Mouse (Mus musculus): Measurements from ENCODE around the gene Rcc2. TPM values are rescaled to one million over a fixed set of nuclear protein-coding genes. Genes with fewer than 3 reads are reported as not detected.

The Rcc2 gene
- total and polyA plus RNA-seq, 3 experiments, result 254 to 427 (median 270) TPM

- H3K27me3 ChIP-seq (ENCODE audit: control insufficient read depth in 1 of 2, insufficient read depth in 2 of 2, low read length in 2 of 2), result no peaks in the 10 kb centered on the region
- H3K36me3 ChIP-seq (ENCODE audit: control insufficient read depth in 1 of 2, insufficient read depth in 2 of 2, low read length in 2 of 2), result peaks cover 0 to 2% of the 10 kb centered on the region in 2 experiments; a peak in 2 of 4 replicates
- H3K79me2 ChIP-seq (ENCODE audit: control insufficient read depth, insufficient read depth, low read length, poor library complexity), result no peaks in the 10 kb centered on the region
- peaks cover 0 to 8% of the 10 kb centered on the region in 2 experiments; a peak in 3 of 4 replicates for H3K4me1 ChIP-seq (ENCODE audit: control insufficient read depth in 1 of 2, insufficient read depth in 2 of 2, low read length in 2 of 2)
- DNase-seq (ENCODE audit: low read depth, low spot score), result no peak
- H3K27ac ChIP-seq (ENCODE audit: control insufficient read depth, low read depth, low read length), result no peak overlapping the region
- no peaks in the 10 kb centered on the region for H3K9me3 ChIP-seq (replicated peaks; ENCODE audit: insufficient read depth, low read length)
- no peak overlapping the region for H3K4me3 ChIP-seq (ENCODE audit: control insufficient read depth in 1 of 2, insufficient read depth in 1 of 2, low read depth in 2 of 2, low read length in 2 of 2)
- no peak for TF ChIP-seq MXI1 (IDR thresholded peaks at IDR 0.05; ENCODE audit: low read depth, low read length)
- TF ChIP-seq SMC3 (IDR thresholded peaks at IDR 0.05; ENCODE audit: low read depth, low read length), result peak; percentile 45
- peak; percentile 50 to 63 (median 61) for TF ChIP-seq CTCF (IDR thresholded peaks at IDR 0.05 in 2 of 3, conservative IDR thresholded peaks at IDR 0.05 in 1 of 3; ENCODE audit: control insufficient read depth in 1 of 3, insufficient read depth in 1 of 3, low read depth in 2 of 3, low read length in 3 of 3, poor library complexity in 1 of 3, severe bottlenecking in 1 of 3)
- peak; percentile 51 for TF ChIP-seq RAD21 (IDR thresholded peaks at IDR 0.05; ENCODE audit: low read depth, low read length)
- TF ChIP-seq MEF2A (IDR thresholded peaks at IDR 0.05; ENCODE audit: extremely low read depth, insufficient replicate concordance, low read depth, low read length, poor library complexity, severe bottlenecking), result no peak
- H3K9ac ChIP-seq (ENCODE audit: control insufficient read depth, low read depth, low read length, poor library complexity, severe bottlenecking), result no peak overlapping the region
Measured at GRCm38 (mm10) chr4:140679038-140679437, 21.3 kb upstream of the Rcc2 start.

- H3K9ac ChIP-seq (ENCODE audit: control insufficient read depth, low read depth, low read length, poor library complexity, severe bottlenecking), result no peak overlapping the region
Measured at GRCm38 (mm10) chr4:140679723-140680380, 20.5 kb upstream of the Rcc2 start.

More at GRCm38 (mm10) chr4:140679723-140680380, 20.5 kb upstream of the Rcc2 start:
- Histone ChIP-seq H3K27me3 (ENCODE audit: control insufficient read depth in 1 of 2, insufficient read depth in 2 of 2, low read length in 2 of 2) (no peaks in the 10 kb centered on the region), H3K79me2 (ENCODE audit: control insufficient read depth, insufficient read depth, low read length, poor library complexity) (no peaks in the 10 kb centered on the region), H3K4me1 (ENCODE audit: control insufficient read depth in 1 of 2, insufficient read depth in 2 of 2, low read length in 2 of 2) (peaks cover under 1 to 14% of the 10 kb centered on the region in 2 experiments), H3K36me3 (ENCODE audit: control insufficient read depth in 1 of 2, insufficient read depth in 2 of 2, low read length in 2 of 2) (peaks cover 0 to 10% of the 10 kb centered on the region in 2 experiments; a peak in 2 of 4 replicates), H3K27ac (ENCODE audit: control insufficient read depth, low read depth, low read length) (no peak overlapping the region), H3K4me3 (ENCODE audit: control insufficient read depth in 1 of 2, insufficient read depth in 1 of 2, low read depth in 2 of 2, low read length in 2 of 2) (peak overlapping the region; percentile 0 to 1; a peak in 2 of 4 replicates), H3K9me3 (replicated peaks; ENCODE audit: insufficient read depth, low read length) (no peaks in the 10 kb centered on the region)
- peak; percentile 58; the same call in 1 of the 2 replicates for TF ChIP-seq TBP (IDR thresholded peaks at IDR 0.05; ENCODE audit: low read depth, low read length)
- peak; percentile 73 for TF ChIP-seq RAD21 (IDR thresholded peaks at IDR 0.05; ENCODE audit: low read depth, low read length)
- no peak for TF ChIP-seq USF1 (IDR thresholded peaks at IDR 0.05; ENCODE audit: low read depth, low read length)
- TF ChIP-seq ZC3H11A (IDR thresholded peaks at IDR 0.05; ENCODE audit: low read depth, low read length), result peak; percentile 75
- peak; percentile 46; the same call in 1 of the 2 replicates for TF ChIP-seq SIN3A (IDR thresholded peaks at IDR 0.05; ENCODE audit: low read length)
- TF ChIP-seq SMC3 (IDR thresholded peaks at IDR 0.05; ENCODE audit: low read depth, low read length), result peak; percentile 84
- TF ChIP-seq NRF1 (IDR thresholded peaks at IDR 0.05; ENCODE audit: insufficient read depth, low read depth, low read length, poor library complexity, severe bottlenecking), result peak; percentile 31; the same call in 1 of the 2 replicates
- TF ChIP-seq NELFE (IDR thresholded peaks at IDR 0.05; ENCODE audit: low read depth, low read length), result no peak
- TF ChIP-seq CHD1 (IDR thresholded peaks at IDR 0.05; ENCODE audit: low read depth, low read length), result no peak
- no peak for TF ChIP-seq CHD2 (IDR thresholded peaks at IDR 0.05; ENCODE audit: low read length)
- 0 out of 4 replicates have a peak, but pooled peaks of 1 of the 2 experiments have one; percentile 14 for TF ChIP-seq EP300 (IDR thresholded peaks at IDR 0.05; ENCODE audit: low read depth in 1 of 2, low read length in 2 of 2)
- peak; percentile 57 to 81 (median 73) for TF ChIP-seq CTCF (IDR thresholded peaks at IDR 0.05 in 2 of 3, conservative IDR thresholded peaks at IDR 0.05 in 1 of 3; ENCODE audit: control insufficient read depth in 1 of 3, insufficient read depth in 1 of 3, low read depth in 2 of 3, low read length in 3 of 3, poor library complexity in 1 of 3, severe bottlenecking in 1 of 3)
- TF ChIP-seq MXI1 (IDR thresholded peaks at IDR 0.05; ENCODE audit: low read depth, low read length), result 0 out of 2 replicates have a peak, but pooled peaks have one; percentile 15
- TF ChIP-seq GABPA (IDR thresholded peaks at IDR 0.05; ENCODE audit: low read depth, low read length), result no peak
- 0 out of 2 replicates have a peak, but pooled peaks have one; percentile 37 for TF ChIP-seq MAX (IDR thresholded peaks at IDR 0.05; ENCODE audit: low read length)
- peak; percentile 90 for TF ChIP-seq ELF1 (IDR thresholded peaks at IDR 0.05; ENCODE audit: low read depth, low read length)
- no peak for TF ChIP-seq JUND (IDR thresholded peaks at IDR 0.05; ENCODE audit: low read depth, low read length)
- peak; percentile 93 for DNase-seq (ENCODE audit: low read depth, low spot score)
